Mouse (Mus musculus) cerebral cortex, adult 2 months (tissue): ENCODE results near the gene Nolc1.

Experiments
- WGBS: fragments of 180-500 bp; shearing (Covaris S2); methylation state at CpG from one replicate; pipeline ENCODE4 v1.1.7; 2018; 5-methylcytosine and 5-hydroxymethylcytosine counted together

The Nolc1 gene

GRCm38 (mm10) chr19:46075616-46076607 lies at the start of gene Nolc1:
Gene Nolc1 (plus strand): TSS chr19:46075863.
- under 1% methylated on average over 66 of the region's 66 CpGs for WGBS

DNA sequence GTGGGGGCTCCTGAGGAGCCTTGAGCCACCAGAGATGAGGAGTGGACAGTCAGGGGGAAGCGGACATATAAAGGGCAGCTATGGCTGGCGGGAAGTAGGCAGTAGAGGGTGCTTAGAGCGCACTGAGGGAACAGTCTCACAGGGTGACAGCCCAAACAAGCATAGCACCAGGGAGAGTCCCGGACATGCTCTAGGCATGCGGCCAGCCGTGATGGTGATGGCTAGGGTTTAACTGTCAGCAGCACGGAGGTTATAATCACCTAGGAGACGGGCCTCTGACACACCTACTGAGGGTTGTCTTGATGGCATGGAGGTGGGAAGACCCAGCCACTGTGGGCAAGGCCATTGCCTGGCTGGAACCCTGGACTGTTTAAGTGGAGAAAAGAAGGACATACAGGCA lies 49.1 kb upstream of the Nolc1 start:
- WGBS: 55% methylated on average over 8 of the region's 8 CpGs

DNA sequence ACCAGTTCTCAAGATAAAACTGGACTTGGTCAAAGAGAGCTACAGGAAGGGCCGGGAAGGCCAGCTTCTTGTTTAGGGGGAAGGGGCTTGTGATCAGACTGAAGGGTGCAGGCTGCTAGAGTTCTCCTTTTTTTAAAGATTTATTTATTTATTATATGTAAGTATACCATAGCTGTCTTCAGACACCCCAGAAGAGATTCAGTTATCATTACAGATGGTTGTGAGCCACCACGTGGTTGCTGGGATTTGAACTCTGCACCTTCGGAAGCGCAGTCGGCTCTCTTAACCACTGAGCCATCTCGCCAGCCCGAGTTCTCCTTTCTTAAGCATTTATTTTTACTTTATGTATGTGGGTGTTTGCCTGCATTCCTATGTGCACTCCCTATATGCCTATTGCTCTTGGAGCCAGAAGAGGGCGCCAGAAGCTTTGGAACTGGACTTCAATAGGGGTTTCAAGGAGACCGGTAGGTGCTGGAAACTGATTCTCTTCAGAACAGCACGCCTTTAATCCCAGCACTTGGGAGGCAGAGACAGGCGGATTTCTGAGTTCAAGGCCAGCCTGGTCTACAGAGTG lies 46.8 kb upstream of the Nolc1 start:
- 65% methylated on average over 11 of the region's 11 CpGs for WGBS

GRCm38 (mm10) chr19:46029652-46030051 lies 46.0 kb upstream of the Nolc1 start:
- WGBS: 96% methylated on average over 1 of the region's 1 CpGs

DNA sequence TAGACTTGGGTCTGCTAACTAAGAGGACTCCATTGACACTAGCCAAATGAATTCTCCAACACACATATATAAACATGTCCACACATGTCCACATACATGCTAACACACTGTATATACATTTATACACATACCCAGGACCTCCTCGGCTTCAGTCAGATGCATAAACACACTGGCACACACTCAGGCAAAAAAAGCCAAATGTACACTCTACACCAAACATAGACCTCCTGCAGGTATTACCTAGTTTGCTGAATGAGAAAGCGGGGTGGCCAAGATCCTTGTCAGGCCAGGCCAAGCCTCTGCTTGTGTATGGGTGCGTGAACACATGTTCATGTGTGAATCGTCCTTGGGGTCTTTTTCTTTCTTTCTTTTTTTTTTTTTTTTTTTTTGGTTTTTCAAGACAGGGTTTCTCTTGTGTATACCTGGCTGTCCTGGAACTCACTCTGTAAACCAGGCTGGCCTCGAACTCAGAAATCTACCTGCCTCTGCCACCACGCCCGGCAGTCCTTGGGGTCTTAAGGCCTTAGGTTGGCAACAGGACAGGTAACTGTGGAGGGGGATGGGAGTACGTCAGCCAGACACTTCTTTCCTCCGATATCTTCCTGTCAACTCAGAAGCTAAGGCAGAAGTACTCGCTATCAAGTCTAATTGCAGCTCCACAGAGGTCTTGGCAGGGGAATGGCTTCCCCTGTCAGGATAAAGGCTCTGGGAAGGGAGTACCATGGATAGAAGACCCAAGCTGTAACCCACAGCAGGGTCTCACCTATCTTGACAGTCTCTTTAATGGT lies 45.3 kb upstream of the Nolc1 start:
- WGBS: 96% methylated on average over 10 of the region's 10 CpGs

- WGBS: 68% methylated on average over 9 of the region's 9 CpGs
These were observed 43.8 kb upstream of the Nolc1 start for GRCm38 (mm10) chr19:46031689-46032432.

- 64% methylated on average over 26 of the region's 26 CpGs for WGBS
These were observed 42.7 kb upstream of the Nolc1 start for GRCm38 (mm10) chr19:46032731-46033510.

GRCm38 (mm10) chr19:46033911-46034310 lies 41.8 kb upstream of the Nolc1 start:
- 96% methylated on average over 11 of the region's 11 CpGs for WGBS

DNA sequence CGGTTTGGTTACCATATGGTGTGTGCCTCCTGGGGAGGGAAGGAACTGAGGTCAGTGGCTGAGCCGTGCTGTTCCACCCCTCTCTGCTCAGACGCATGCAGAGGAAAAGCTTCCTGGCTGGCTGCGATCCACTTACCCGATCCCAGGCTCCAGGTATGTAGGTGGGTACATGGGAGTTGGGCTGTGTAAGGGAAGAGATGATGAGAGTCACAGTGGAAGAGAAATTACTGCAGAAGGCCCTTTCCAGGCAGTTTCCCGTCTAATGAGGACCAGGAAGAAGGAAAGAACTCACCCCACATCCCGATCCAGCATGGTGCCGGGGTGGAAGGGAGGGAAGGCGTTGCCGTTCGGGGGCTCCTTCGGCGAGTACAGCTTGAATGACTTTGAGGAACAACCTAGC lies 39.7 kb upstream of the Nolc1 start:
- WGBS: 69% methylated on average over 13 of the region's 13 CpGs

GRCm38 (mm10) chr19:46036477-46037242 lies 39.0 kb upstream of the Nolc1 start:
- 61% methylated on average over 13 of the region's 13 CpGs for WGBS

GRCm38 (mm10) chr19:46037243-46037924 lies 38.3 kb upstream of the Nolc1 start:
- 32% methylated on average over 6 of the region's 6 CpGs for WGBS

GRCm38 (mm10) chr19:46037925-46038850 lies 37.5 kb upstream of the Nolc1 start:
- 13% methylated on average over 13 of the region's 13 CpGs for WGBS

DNA sequence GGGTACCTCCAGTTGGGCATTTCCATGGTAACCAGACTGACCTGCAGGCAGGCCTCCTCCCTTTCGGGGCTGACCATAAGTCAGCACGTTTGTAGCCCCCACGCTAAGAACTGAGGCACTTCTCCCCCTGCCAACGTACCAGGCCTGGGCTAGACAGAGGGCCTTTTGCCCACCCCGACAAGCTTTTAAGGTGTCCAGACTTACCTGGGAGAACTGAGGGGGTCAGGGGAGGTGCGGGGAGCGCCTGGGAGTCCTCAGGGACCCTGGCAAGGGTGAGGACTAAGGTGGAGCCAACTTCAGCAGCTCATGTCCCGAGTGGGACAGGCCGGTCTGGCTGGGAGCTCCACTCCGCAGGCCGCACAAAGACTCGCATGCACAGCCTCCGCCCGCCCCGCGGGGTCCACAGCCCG lies 36.8 kb upstream of the Nolc1 start:
- 2% methylated on average over 17 of the region's 17 CpGs for WGBS

- 2% methylated on average over 27 of the region's 30 CpGs for WGBS
These were observed 36.2 kb upstream of the Nolc1 start for GRCm38 (mm10) chr19:46039478-46039877.

- WGBS: 30% methylated on average over 14 of the region's 14 CpGs
These were observed 35.3 kb upstream of the Nolc1 start for GRCm38 (mm10) chr19:46040149-46040902.

GRCm38 (mm10) chr19:46041299-46041932 lies 34.2 kb upstream of the Nolc1 start:
- WGBS: 11% methylated on average over 7 of the region's 7 CpGs

GRCm38 (mm10) chr19:46041933-46042475 lies 33.7 kb upstream of the Nolc1 start:
- under 1% methylated on average over 12 of the region's 14 CpGs for WGBS
